Mouse (Mus musculus) B cell, adult 2 months (primary cell): ENCODE data around the gene Il34.

ENCODE experiments used
- DNase-seq, 2 experiments: peaks; one replicate each; pipeline ENCODE4 v3.0.0; 2022

Il34 gene

GRCm38 (mm10) chr8:110775721-110776120 is 30.0 kb downstream of the Il34 start:
- DNase-seq = no peak

GRCm38 (mm10) chr8:110775316-110775715 is 30.4 kb downstream of the Il34 start:
- DNase-seq = peak; percentile 23

- no peak for DNase-seq
These were observed 31.0 kb downstream of the Il34 start for GRCm38 (mm10) chr8:110774725-110775124.

- DNase-seq = no peak
These were observed 31.7 kb downstream of the Il34 start for GRCm38 (mm10) chr8:110774047-110774446.

- DNase-seq = no peak
These were observed 33.3 kb downstream of the Il34 start for GRCm38 (mm10) chr8:110772452-110772851.

- DNase-seq = no peak
These were observed 38.5 kb downstream of the Il34 start for GRCm38 (mm10) chr8:110767261-110767660.

GRCm38 (mm10) chr8:110764671-110765070 is 41.1 kb downstream of the Il34 start:
- DNase-seq = no peak

- DNase-seq = no peak
These were observed 43.7 kb downstream of the Il34 start for GRCm38 (mm10) chr8:110761988-110762387.

GRCm38 (mm10) chr8:110761185-110761584 is 44.5 kb downstream of the Il34 start:
- no peak for DNase-seq

- no peak for DNase-seq
These were observed 45.3 kb downstream of the Il34 start for GRCm38 (mm10) chr8:110760280-110760940.

GRCm38 (mm10) chr8:110756196-110756595 is 49.5 kb downstream of the Il34 start:
- no peak for DNase-seq

- no peak for DNase-seq
These were observed 50.1 kb downstream of the Il34 start for GRCm38 (mm10) chr8:110755511-110756170.

- no peak for DNase-seq
These were observed 51.0 kb downstream of the Il34 start for GRCm38 (mm10) chr8:110754713-110755112.

- DNase-seq = no peak
These were observed 54.2 kb downstream of the Il34 start for GRCm38 (mm10) chr8:110751490-110751889.

GRCm38 (mm10) chr8:110750269-110750668 is 55.5 kb downstream of the Il34 start:
- no peak for DNase-seq

- DNase-seq = peak; percentile 61 to 63
These were observed 56.1 kb downstream of the Il34 start for GRCm38 (mm10) chr8:110749500-110750170.

- DNase-seq = no peak
These were observed 59.1 kb downstream of the Il34 start for GRCm38 (mm10) chr8:110746661-110747060.

GRCm38 (mm10) chr8:110745162-110745561 is 60.6 kb downstream of the Il34 start:
- DNase-seq = no peak

GRCm38 (mm10) chr8:110742452-110742818 is 63.3 kb downstream of the Il34 start:
- DNase-seq = no peak

GRCm38 (mm10) chr8:110741816-110742451 is 63.8 kb downstream of the Il34 start:
- no peak for DNase-seq

- DNase-seq = no peak
These were observed 65.0 kb downstream of the Il34 start for GRCm38 (mm10) chr8:110740629-110741175.

GRCm38 (mm10) chr8:110738591-110739195 is 67.0 kb downstream of the Il34 start:
- DNase-seq = no peak

- DNase-seq = no peak
These were observed 72.7 kb downstream of the Il34 start for GRCm38 (mm10) chr8:110733036-110733435.
